ENCODE assay signal across 29 mouse cellular contexts in the genomic region with DNA sequence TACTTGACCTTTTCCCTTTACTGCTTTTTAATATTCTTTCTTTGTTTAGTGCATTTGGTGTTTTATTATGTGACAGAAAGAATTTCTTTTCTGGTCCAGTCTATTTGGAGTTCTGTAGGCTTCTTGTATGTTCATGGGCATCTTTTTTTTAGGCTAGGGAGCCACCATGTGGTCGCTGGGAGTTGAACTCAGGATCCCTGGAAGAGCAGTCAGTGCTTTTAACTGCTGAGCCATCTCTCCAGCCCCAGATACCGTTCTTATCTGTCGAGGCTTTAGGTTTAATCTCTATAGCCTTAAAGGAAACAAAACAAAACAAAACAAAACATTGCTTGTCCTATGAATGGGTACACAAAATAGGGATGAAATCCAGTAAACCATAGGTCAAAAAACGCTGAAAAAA. TPM values are rescaled to one million over a fixed set of nuclear protein-coding genes. Genes with fewer than 3 reads are reported as not detected.
DNase-seq lines count a peak whose midpoint lies in the region; ATAC-seq and TF ChIP-seq lines count a peak whose summit lies in the region.
"Not testable (repeated sequence)": the region's sequence is repeated elsewhere in the genome, so short reads cannot be mapped to it uniquely, and the experiment has no call there.
"Had no signal": no experiment of that assay in that cellular context is flagged by ENCODE, and none has a peak within 500 bp of the region (broad histone marks: within the 10 kb centered on the region; RNA-seq: fewer than 3 reads in every experiment).

No protein-coding gene starts in this region.

- H3K4me3 ChIP-seq in MEL (ENCODE audit: control insufficient read depth in 1 of 2, insufficient read depth in 1 of 2, low read depth in 2 of 2, low read length in 2 of 2); embryonic fibroblast, embryonic 13.5 days (ENCODE audit: insufficient read depth, low read length); intestine, postnatal 0 days (ENCODE audit: low read depth, low read length); liver, postnatal 0 days (ENCODE audit: low read depth, low read length); midbrain, embryonic 14.5 days (replicated peaks; ENCODE audit: low read depth, low read length): not testable (repeated sequence)

- H3K4me1 ChIP-seq in MEL (ENCODE audit: control insufficient read depth in 1 of 2, insufficient read depth in 2 of 2, low read length in 2 of 2); embryonic fibroblast, embryonic 13.5 days (ENCODE audit: control insufficient read depth, insufficient read depth, low read length); intestine, postnatal 0 days (replicated peaks; ENCODE audit: control insufficient read depth, insufficient read depth, low read length); liver, postnatal 0 days (ENCODE audit: insufficient read depth); midbrain, embryonic 14.5 days (ENCODE audit: control insufficient read depth, insufficient read depth, low read length): not testable (repeated sequence)

- ATAC-seq in intestine, postnatal 0 days; liver, postnatal 0 days; midbrain, embryonic 14.5 days (ENCODE audit: low FRiP score, low TSS enrichment): not testable (repeated sequence)

- not testable (repeated sequence) for TF ChIP-seq EP300 in MEL (IDR thresholded peaks at IDR 0.05; ENCODE audit: low read depth in 1 of 2, low read length in 2 of 2); liver, postnatal 0 days (IDR thresholded peaks at IDR 0.05; ENCODE audit: low read depth)

- TF ChIP-seq RAD21 in MEL (IDR thresholded peaks at IDR 0.05; ENCODE audit: low read depth, low read length) = peak; percentile 82

- peak; percentile 78 for DNase-seq in MEL (ENCODE audit: low read depth, low spot score)
- peak; percentile 9 to 43 for DNase-seq in adrenal gland, postnatal 36 days
- DNase-seq in kidney, postnatal 36 days = peak; percentile 21 to 49
- DNase-seq in liver, postnatal 0 days = not testable (repeated sequence)
- DNase-seq in midbrain, embryonic 14.5 days = peak; percentile 30
- DNase-seq in urinary bladder, postnatal 14 days (ENCODE audit: low spot score) = peak; percentile 13

- not testable (repeated sequence) for H3K36me3 ChIP-seq in MEL (ENCODE audit: control insufficient read depth in 1 of 2, insufficient read depth in 2 of 2, low read length in 2 of 2); intestine, postnatal 0 days (ENCODE audit: control insufficient read depth, insufficient read depth); liver, postnatal 0 days (replicated peaks; ENCODE audit: insufficient read depth, low read length); midbrain, embryonic 14.5 days (ENCODE audit: control insufficient read depth, insufficient read depth, low read length)

- H3K4me2 ChIP-seq in intestine, postnatal 0 days (replicated peaks; ENCODE audit: low read depth); liver, postnatal 0 days (ENCODE audit: low read depth, low read length); midbrain, embryonic 14.5 days (ENCODE audit: low read length): not testable (repeated sequence)

- TF ChIP-seq POLR2A in MEL (IDR thresholded peaks at IDR 0.05; ENCODE audit: control insufficient read depth in 1 of 2, insufficient read depth in 1 of 2, low read depth in 1 of 2, low read length in 2 of 2, poor library complexity in 1 of 2); embryonic fibroblast, embryonic 13.5 days (IDR thresholded peaks at IDR 0.05; ENCODE audit: low read depth, low read length): not testable (repeated sequence)

- H3K79me2 ChIP-seq in MEL (ENCODE audit: control insufficient read depth, insufficient read depth, low read length, poor library complexity) = not testable (repeated sequence)

- H3K27me3 ChIP-seq in MEL (ENCODE audit: control insufficient read depth in 1 of 2, insufficient read depth in 2 of 2, low read length in 2 of 2); intestine, postnatal 0 days (replicated peaks; ENCODE audit: control insufficient read depth, insufficient read depth, low read length); liver, postnatal 0 days (ENCODE audit: insufficient read depth, low read length); midbrain, embryonic 14.5 days (ENCODE audit: control insufficient read depth, insufficient read depth, low read length): not testable (repeated sequence)

- not testable (repeated sequence) for H3K9me3 ChIP-seq in MEL (replicated peaks; ENCODE audit: insufficient read depth, low read length); intestine, postnatal 0 days (ENCODE audit: control insufficient read depth); liver, postnatal 0 days (ENCODE audit: low read length); midbrain, embryonic 14.5 days (ENCODE audit: control insufficient read depth, low read length)

- 17% methylated on average over 4 of the region's 4 CpGs for WGBS in intestine, postnatal 0 days
- 18% methylated on average over 4 of the region's 4 CpGs for WGBS in liver, postnatal 0 days (ENCODE audit: insufficient replicate concordance)
- 27% methylated on average over 4 of the region's 4 CpGs for WGBS in midbrain, embryonic 14.5 days

- TF ChIP-seq CTCF in MEL (IDR thresholded peaks at IDR 0.05 in 2 of 3, conservative IDR thresholded peaks at IDR 0.05 in 1 of 3; ENCODE audit: control insufficient read depth in 1 of 3, insufficient read depth in 1 of 3, low read depth in 2 of 3, low read length in 3 of 3, poor library complexity in 1 of 3, severe bottlenecking in 1 of 3) = peak; percentile 36 to 74 (median 70); a peak in 5 of 6 replicates
- 0 out of 2 replicates have a peak, but pooled peaks have one; percentile 2 for TF ChIP-seq CTCF in embryonic fibroblast, embryonic 13.5 days (IDR thresholded peaks at IDR 0.05; ENCODE audit: borderline replicate concordance, insufficient read depth, low read length)
- TF ChIP-seq CTCF in intestine, postnatal 0 days (IDR thresholded peaks at IDR 0.05; ENCODE audit: low read depth) = peak; percentile 47
- TF ChIP-seq CTCF in liver, postnatal 0 days (IDR thresholded peaks at IDR 0.05; ENCODE audit: low read depth) = peak; percentile 36; the same call in 1 of the 2 replicates

- H3K27ac ChIP-seq in MEL (ENCODE audit: control insufficient read depth, low read depth, low read length); embryonic fibroblast, embryonic 13.5 days (ENCODE audit: insufficient read depth, low read length); intestine, postnatal 0 days (ENCODE audit: low read depth, low read length); liver, postnatal 0 days (ENCODE audit: low read depth); midbrain, embryonic 14.5 days (replicated peaks; ENCODE audit: low read depth, low read length): not testable (repeated sequence)

- not testable (repeated sequence) for H3K9ac ChIP-seq in MEL (ENCODE audit: control insufficient read depth, low read depth, low read length, poor library complexity, severe bottlenecking); intestine, postnatal 0 days (ENCODE audit: low read depth, low read length); liver, postnatal 0 days (replicated peaks); midbrain, embryonic 14.5 days (replicated peaks; ENCODE audit: low read length)

TF ChIP-seq in MEL, 35 proteins besides CTCF, POLR2A, EP300 and RAD21 (continues in another document):
- TF ChIP-seq GATA1 (IDR thresholded peaks at IDR 0.05; ENCODE audit: low read depth, low read length) (peak; percentile 82), SMC3 (IDR thresholded peaks at IDR 0.05; ENCODE audit: low read depth, low read length) (peak; percentile 71), ZNF384 (IDR thresholded peaks at IDR 0.05; ENCODE audit: low read depth, low read length) (peak; percentile 30; the same call in 1 of the 2 replicates), SIN3A (IDR thresholded peaks at IDR 0.05; ENCODE audit: low read length) (peak; percentile 3; the same call in 1 of the 2 replicates)

RNA-seq across cellular contexts. Expression of a gene that starts 3.0 kb away (rescaled TPM):
- total RNA-seq in MEL (2012; rRNA removed) = 4.1 and 4.5 TPM in 2 replicates
- 1 to 10 TPM in 1 of 2 experiments, not detected in 1; 6.9 TPM for polyA plus RNA-seq in MEL (2012; ENCODE audit: insufficient read depth in 1 of 2, insufficient read length in 2 of 2, low read depth in 1 of 2, low replicate concordance in 2 of 2, missing spikeins in 1 of 2)
- total RNA-seq in adrenal gland, postnatal 36 days (2021) = 1 to 10 TPM; 6.6 TPM
- polyA plus RNA-seq in embryonic fibroblast, embryonic 13.5 days (2011; ENCODE audit: insufficient read length, low read depth, missing spikeins) = 0.84 and 1.1 TPM in 2 replicates
- polyA plus RNA-seq in intestine, postnatal 0 days (2015; fragmentation: Nextera tagmentation; extraction: Ambion mirVana) = 1.8 and 2.0 TPM in 2 replicates
- 1.2 and 1.6 TPM in 2 replicates for polyA plus RNA-seq in liver, postnatal 0 days (2015; fragmentation: Nextera tagmentation; extraction: Ambion mirVana)
- polyA plus RNA-seq in midbrain, embryonic 14.5 days (2014; fragmentation: Nextera tagmentation; extraction: Ambion mirVana) = 11.4 and 15.7 TPM in 2 replicates

RNA-seq across cellular contexts. Expression of a gene that starts 19.4 kb away (rescaled TPM):
- total RNA-seq in MEL (2012; rRNA removed) = 93.3 and 105 TPM in 2 replicates
- 100 to 1,000 TPM in 1 of 2 experiments, 10 to 100 TPM in 1; 93.3 to 114 TPM for polyA plus RNA-seq in MEL (2012; ENCODE audit: insufficient read depth in 1 of 2, insufficient read length in 2 of 2, low read depth in 1 of 2, low replicate concordance in 2 of 2, missing spikeins in 1 of 2)
- total RNA-seq in adrenal gland, postnatal 36 days (2021) = 1 to 10 TPM; 6.5 to 6.7 TPM
- 89.1 and 107 TPM in 2 replicates for polyA plus RNA-seq in embryonic fibroblast, embryonic 13.5 days (2011; ENCODE audit: insufficient read length, low read depth, missing spikeins)
- 9.9 and 10.9 TPM in 2 replicates for polyA plus RNA-seq in intestine, postnatal 0 days (2015; fragmentation: Nextera tagmentation; extraction: Ambion mirVana)
- polyA plus RNA-seq in liver, postnatal 0 days (2015; fragmentation: Nextera tagmentation; extraction: Ambion mirVana) = 6.9 and 7.2 TPM in 2 replicates
- 3.4 and 9.3 TPM in 2 replicates for polyA plus RNA-seq in midbrain, embryonic 14.5 days (2014; fragmentation: Nextera tagmentation; extraction: Ambion mirVana)

RNA-seq across cellular contexts. Expression of a gene that starts 45.7 kb away (rescaled TPM):
- total RNA-seq in MEL (2012; rRNA removed) = not detected in 2 replicates
- polyA plus RNA-seq in MEL (2012; ENCODE audit: insufficient read depth in 1 of 2, insufficient read length in 2 of 2, low read depth in 1 of 2, low replicate concordance in 2 of 2, missing spikeins in 1 of 2) = not detected
- not detected for total RNA-seq in adrenal gland, postnatal 36 days (2021)
- polyA plus RNA-seq in embryonic fibroblast, embryonic 13.5 days (2011; ENCODE audit: insufficient read length, low read depth, missing spikeins) = not detected in 2 replicates
- polyA plus RNA-seq in intestine, postnatal 0 days (2015; fragmentation: Nextera tagmentation; extraction: Ambion mirVana) = not detected in 2 replicates
- not detected in 2 replicates for polyA plus RNA-seq in liver, postnatal 0 days (2015; fragmentation: Nextera tagmentation; extraction: Ambion mirVana)
- polyA plus RNA-seq in midbrain, embryonic 14.5 days (2014; fragmentation: Nextera tagmentation; extraction: Ambion mirVana) = not detected in 2 replicates
- total RNA-seq: adrenal gland, adult 18-20 months; adrenal gland, postnatal 4 days; G1E; gastrocnemius, postnatal 10 days; granulocyte monocyte progenitor cell, adult 5-6 weeks; heart, postnatal 10 days; layer of hippocampus, adult 8-10 months; left cerebral cortex, postnatal 25 days; megakaryocyte, adult 5-6 weeks had no signal
- polyA plus RNA-seq: embryonic facial prominence, embryonic 14.5 days; forebrain, embryonic 14.5 days; G1E; heart, embryonic 11.5 days; hindbrain, embryonic 10.5 days; hindbrain, embryonic 16.5 days; intestine, embryonic 16.5 days; kidney, embryonic 16.5 days; limb, embryonic 13.5 days; liver, embryonic 13.5 days; lung, embryonic 16.5 days; midbrain, embryonic 12.5 days; neural tube, embryonic 11.5 days had no signal

Comparison
In these comparisons a context has a peak if more than half of its experiments do, and no peak if none do; other contexts are left out.
1. CTCF ChIP-seq: peak in every context shown above with its lines; median percentile 70 in MEL; 47 in intestine, postnatal 0 days; 36 in liver, postnatal 0 days; 2 in embryonic fibroblast, embryonic 13.5 days.